Mouse (Mus musculus) liver, embryonic 15.5 days (tissue): ENCODE results near the gene Sptlc3. TPM values are rescaled to one million over a fixed set of nuclear protein-coding genes. Genes with fewer than 3 reads are reported as not detected.

Source experiments
- ATAC-seq: fragments of 200-750 bp; cut with Nextera tagmentation; 2 replicates; pipeline ENCODE4 v1.8.0; 2017; ENCODE audit warnings: moderate number of reproducible peaks, mild to moderate bottlenecking, moderate library complexity; ENCODE audit not compliant: insufficient read depth
- H3K27ac ChIP-seq: fragments of 300-500 bp; sonication (generic); replicated peaks from 2 replicates; pipeline ENCODE4 v1.5.1; 2015; ENCODE audit warnings: mild to moderate bottlenecking, inconsistent platforms
- H3K27me3 ChIP-seq: fragments of 300-500 bp; sonication (generic); 2 replicates; pipeline ENCODE4 v1.6.1; 2015; ENCODE audit warnings: mild to moderate bottlenecking, inconsistent platforms
- H3K36me3 ChIP-seq: fragments of 300-500 bp; sonication (generic); replicated peaks from 2 replicates; pipeline ENCODE4 v1.6.1; 2015; ENCODE audit warnings: moderate library complexity, mild to moderate bottlenecking, inconsistent platforms
- H3K4me1 ChIP-seq: fragments of 300-500 bp; sonication (generic); replicated peaks from 2 replicates; pipeline ENCODE4 v1.6.1; 2015; ENCODE audit warnings: inconsistent platforms
- H3K4me2 ChIP-seq: fragments of 300-500 bp; sonication (generic); 2 replicates; pipeline ENCODE4 v1.6.1; 2015; ENCODE audit warnings: moderate library complexity, mild to moderate bottlenecking, inconsistent platforms
- H3K4me3 ChIP-seq: fragments of 300-500 bp; sonication (generic); replicated peaks from 2 replicates; pipeline ENCODE4 v1.5.1; 2015; ENCODE audit warnings: mild to moderate bottlenecking, inconsistent platforms
- H3K9ac ChIP-seq: fragments of 300-500 bp; sonication (generic); 2 replicates; pipeline ENCODE4 v1.6.1; 2015; ENCODE audit warnings: moderate library complexity, mild to moderate bottlenecking, inconsistent platforms
- H3K9me3 ChIP-seq: fragments of 300-500 bp; sonication (generic); replicated peaks from 2 replicates; pipeline ENCODE4 v1.6.1; 2016; ENCODE audit warnings: inconsistent platforms
- WGBS: fragments of 180-500 bp; shearing (Covaris S2); methylation state at CpG from one replicate; pipeline ENCODE4 v1.1.7; 2015; ENCODE audit warnings: mixed read lengths; ENCODE audit not compliant: insufficient replicate concordance; 5-methylcytosine and 5-hydroxymethylcytosine counted together
- polyA plus RNA-seq: library from polyadenylated mRNA; unstranded; fragments of >200 nt; fragmentation: Nextera tagmentation; extraction: Ambion mirVana; gene quantifications from 2 replicates; pipeline ENCODE4 v1.2.1, GENCODE M21; 2015

Sptlc3 gene
- polyA plus RNA-seq, 1 experiment from 2014 or later: not detected

GRCm38 (mm10) chr2:139597229-139597628 lies 103.5 kb downstream of the Sptlc3 start:
- WGBS: 70% methylated on average over 5 of the region's 5 CpGs
- Histone ChIP-seq H3K4me2 (no peak overlapping the region), H3K9me3 (no peaks in the 10 kb centered on the region), H3K36me3 (no peaks in the 10 kb centered on the region), H3K4me1 (no peaks in the 10 kb centered on the region), H3K27me3 (no peaks in the 10 kb centered on the region), H3K9ac (no peak overlapping the region), H3K4me3 (no peak overlapping the region), H3K27ac (no peak overlapping the region)
- ATAC-seq: no peak

DNA sequence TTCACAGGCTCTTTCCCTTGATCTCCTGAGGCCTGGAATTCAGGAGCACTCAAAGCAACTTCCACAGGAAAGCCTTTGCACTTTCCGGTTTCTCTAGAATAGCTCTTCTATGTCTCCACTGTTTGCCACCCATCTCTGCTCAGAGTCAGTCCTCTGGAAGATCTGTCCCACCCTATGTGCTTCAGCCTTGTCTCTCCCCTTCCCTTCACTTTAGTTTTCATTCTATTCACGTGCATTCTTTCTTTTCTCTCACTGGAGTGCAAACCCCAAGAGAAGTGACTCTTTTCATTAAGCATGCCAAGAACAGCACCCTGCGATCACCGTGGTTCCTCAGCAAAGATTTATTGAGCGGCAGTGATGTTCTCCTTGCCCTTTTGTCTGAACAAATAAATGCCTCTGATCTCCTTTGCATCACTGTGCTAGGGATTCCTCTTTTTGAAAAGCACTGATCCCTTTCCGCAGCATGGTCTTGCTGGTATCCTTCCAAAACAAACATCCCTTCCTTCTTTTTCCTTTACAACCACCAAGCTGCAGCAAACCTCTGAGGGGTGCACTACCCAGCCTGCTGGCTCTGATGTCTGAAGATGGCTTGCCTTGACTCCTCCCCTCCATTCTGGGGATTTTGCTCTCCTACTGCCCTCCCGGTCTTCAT lies 108.0 kb downstream of the Sptlc3 start:
- 34% methylated on average over 7 of the region's 7 CpGs for WGBS
- Histone ChIP-seq H3K36me3 (no peaks in the 10 kb centered on the region), H3K9ac (no peak overlapping the region), H3K27ac (no peak overlapping the region), H3K27me3 (no peaks in the 10 kb centered on the region), H3K9me3 (no peaks in the 10 kb centered on the region), H3K4me2 (no peak overlapping the region), H3K4me1 (no peaks in the 10 kb centered on the region), H3K4me3 (no peak overlapping the region)
- ATAC-seq: no peak

DNA sequence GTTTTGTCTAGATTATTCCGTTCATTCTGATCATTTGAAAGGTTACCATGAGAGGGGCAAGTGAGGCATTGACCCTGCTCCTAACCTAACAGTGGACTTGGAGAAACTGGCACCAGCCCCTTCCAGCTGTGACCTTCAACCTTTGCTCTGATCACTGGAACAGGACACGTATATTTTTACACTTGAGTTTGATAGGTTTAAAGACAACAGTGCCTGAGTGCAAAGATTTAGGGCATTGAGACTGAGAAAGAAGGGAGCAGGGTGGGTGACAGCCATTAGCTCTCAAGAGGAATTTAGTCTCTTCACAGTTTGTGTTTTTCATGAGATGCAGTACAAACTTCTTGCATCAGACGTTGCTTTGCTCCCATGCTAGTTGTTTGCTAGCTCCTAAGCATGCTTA lies 114.5 kb downstream of the Sptlc3 start:
- no peak overlapping the region for H3K4me3 ChIP-seq
- H3K9ac ChIP-seq: no peak overlapping the region
- no peaks in the 10 kb centered on the region for H3K9me3 ChIP-seq
- H3K27me3 ChIP-seq: no peaks in the 10 kb centered on the region
- WGBS: 39% methylated on average over 3 of the region's 3 CpGs
- H3K4me2 ChIP-seq: no peak overlapping the region
- no peak for ATAC-seq
- no peaks in the 10 kb centered on the region for H3K4me1 ChIP-seq
- no peaks in the 10 kb centered on the region for H3K36me3 ChIP-seq
- H3K27ac ChIP-seq: no peak overlapping the region

- H3K4me1 ChIP-seq: no peaks in the 10 kb centered on the region
- H3K9ac ChIP-seq: no peak overlapping the region
- no peaks in the 10 kb centered on the region for H3K27me3 ChIP-seq
- H3K27ac ChIP-seq: no peak overlapping the region
- H3K36me3 ChIP-seq: no peaks in the 10 kb centered on the region
- no peak overlapping the region for H3K4me2 ChIP-seq
- H3K4me3 ChIP-seq: no peak overlapping the region
- ATAC-seq: no peak
- WGBS: 42% methylated on average over 7 of the region's 7 CpGs
- no peaks in the 10 kb centered on the region for H3K9me3 ChIP-seq
These were observed 115.1 kb downstream of the Sptlc3 start for GRCm38 (mm10) chr2:139608810-139609209.

DNA sequence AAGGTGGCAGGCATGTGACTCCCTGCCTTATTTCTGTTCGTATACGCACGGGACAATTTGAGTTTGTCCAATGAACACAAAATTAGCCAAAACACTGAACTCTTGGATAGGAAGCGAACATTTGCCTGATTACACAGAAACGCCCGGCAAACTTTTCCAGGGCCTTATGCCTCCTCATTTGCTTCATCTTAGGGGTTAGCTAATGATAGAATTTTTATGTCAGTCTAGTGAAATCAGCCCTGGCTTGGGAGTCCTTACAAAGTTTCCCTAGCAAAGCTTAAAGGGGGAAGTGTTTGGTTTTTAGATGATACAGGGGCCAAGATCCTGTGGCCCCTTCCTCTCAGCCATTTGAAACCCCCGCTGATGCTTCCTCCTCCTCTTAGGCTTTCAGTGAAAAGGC lies 115.5 kb downstream of the Sptlc3 start:
- no peak overlapping the region for H3K27ac ChIP-seq
- no peaks in the 10 kb centered on the region for H3K36me3 ChIP-seq
- ATAC-seq: no peak
- no peak overlapping the region for H3K9ac ChIP-seq
- no peaks in the 10 kb centered on the region for H3K27me3 ChIP-seq
- no peak overlapping the region for H3K4me3 ChIP-seq
- no peaks in the 10 kb centered on the region for H3K4me1 ChIP-seq
- no peak overlapping the region for H3K4me2 ChIP-seq
- WGBS: 53% methylated on average over 7 of the region's 7 CpGs
- no peaks in the 10 kb centered on the region for H3K9me3 ChIP-seq

DNA sequence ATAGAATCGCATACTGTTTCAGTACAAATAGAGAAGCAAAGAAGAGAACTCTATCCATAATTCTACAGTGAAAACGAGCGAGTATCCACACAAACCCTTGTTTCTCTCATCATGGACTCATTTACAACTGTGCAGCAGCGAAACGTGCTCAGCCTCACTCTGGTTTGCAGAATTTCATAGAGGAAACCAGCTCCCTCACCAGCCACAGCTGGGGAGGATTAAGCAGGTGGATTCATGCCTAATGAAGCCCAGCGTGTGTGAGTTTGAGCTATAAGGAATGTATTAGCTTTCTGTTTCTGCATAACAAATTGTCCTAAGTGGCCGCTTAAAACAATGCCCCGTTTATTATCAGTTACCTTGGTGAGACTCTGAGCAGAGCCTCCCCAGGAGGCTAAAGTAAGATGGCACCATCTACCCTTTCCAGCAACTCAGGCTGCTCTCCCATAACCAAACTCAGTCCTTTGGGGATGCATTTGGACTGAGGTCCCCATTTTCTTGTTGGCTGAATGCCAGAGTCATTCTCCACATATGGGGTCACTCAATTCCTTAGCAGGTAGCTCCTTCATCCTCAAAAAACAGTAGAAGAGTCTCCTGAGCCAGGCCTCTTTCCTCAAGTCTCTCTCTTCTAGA lies 116.1 kb downstream of the Sptlc3 start:
- Histone ChIP-seq H3K9me3 (no peaks in the 10 kb centered on the region), H3K27ac (no peak overlapping the region), H3K4me1 (no peaks in the 10 kb centered on the region), H3K36me3 (no peaks in the 10 kb centered on the region), H3K4me2 (no peak overlapping the region), H3K27me3 (no peaks in the 10 kb centered on the region), H3K9ac (no peak overlapping the region), H3K4me3 (no peak overlapping the region)
- WGBS: 34% methylated on average over 8 of the region's 8 CpGs
- no peak for ATAC-seq

- no peak overlapping the region for H3K9ac ChIP-seq
- H3K27ac ChIP-seq: no peak overlapping the region
- H3K36me3 ChIP-seq: no peaks in the 10 kb centered on the region
- H3K4me2 ChIP-seq: no peak overlapping the region
- 51% methylated on average over 10 of the region's 10 CpGs for WGBS
- H3K4me3 ChIP-seq: no peak overlapping the region
- no peaks in the 10 kb centered on the region for H3K9me3 ChIP-seq
- H3K4me1 ChIP-seq: no peaks in the 10 kb centered on the region
- H3K27me3 ChIP-seq: no peaks in the 10 kb centered on the region
- no peak for ATAC-seq
These were observed 118.8 kb downstream of the Sptlc3 start for GRCm38 (mm10) chr2:139612410-139613107.

DNA sequence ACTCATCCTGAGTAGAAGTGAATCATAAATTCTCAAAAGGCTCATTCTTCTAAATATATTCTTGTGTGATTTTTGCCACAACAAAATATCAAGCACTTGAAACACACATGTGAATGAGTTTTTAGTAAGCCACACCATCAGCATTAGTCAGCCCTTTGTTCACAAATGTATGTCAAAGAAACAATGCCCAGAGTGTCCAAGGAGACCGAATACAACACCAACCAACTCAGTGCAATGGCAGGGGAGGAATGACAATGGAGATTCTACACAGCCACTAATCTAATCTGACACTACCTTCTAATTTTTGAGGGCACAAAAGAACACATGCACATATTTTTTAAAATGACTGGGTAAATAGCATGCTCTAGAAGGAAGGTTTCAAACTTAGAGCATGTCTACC lies 132.8 kb downstream of the Sptlc3 start:
- H3K9ac ChIP-seq: no peak overlapping the region
- H3K4me2 ChIP-seq: no peak overlapping the region
- ATAC-seq: no peak
- H3K27me3 ChIP-seq: no peaks in the 10 kb centered on the region
- H3K27ac ChIP-seq: no peak overlapping the region
- no peak overlapping the region for H3K4me3 ChIP-seq
- no peaks in the 10 kb centered on the region for H3K9me3 ChIP-seq
- no peaks in the 10 kb centered on the region for H3K36me3 ChIP-seq
- no peaks in the 10 kb centered on the region for H3K4me1 ChIP-seq
- 38% methylated on average over 1 of the region's 1 CpGs for WGBS

DNA sequence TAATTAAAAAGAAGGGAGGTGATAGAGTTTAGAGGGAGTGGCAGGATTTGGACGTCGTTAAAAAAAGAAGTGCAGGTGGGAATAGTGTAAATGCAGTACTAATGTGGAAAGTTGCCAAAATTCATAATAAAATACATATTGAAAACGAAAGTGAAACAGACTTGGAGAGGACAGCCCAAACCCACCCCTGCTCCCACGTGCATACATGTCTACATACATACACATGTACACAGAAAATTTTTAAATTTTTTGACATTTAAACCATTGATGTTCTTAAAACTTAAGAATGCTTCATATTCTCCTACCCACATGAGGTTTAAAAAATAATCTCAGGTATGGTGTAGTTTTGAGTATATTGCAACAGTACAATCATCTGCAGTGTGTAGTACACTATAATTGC lies 135.0 kb downstream of the Sptlc3 start:
- ATAC-seq: no peak
- Histone ChIP-seq H3K27me3 (no peaks in the 10 kb centered on the region), H3K4me1 (no peaks in the 10 kb centered on the region), H3K4me2 (no peak overlapping the region), H3K9me3 (no peaks in the 10 kb centered on the region), H3K4me3 (no peak overlapping the region), H3K9ac (no peak overlapping the region), H3K27ac (no peak overlapping the region), H3K36me3 (no peaks in the 10 kb centered on the region)
- WGBS: 59% methylated on average over 4 of the region's 4 CpGs

DNA sequence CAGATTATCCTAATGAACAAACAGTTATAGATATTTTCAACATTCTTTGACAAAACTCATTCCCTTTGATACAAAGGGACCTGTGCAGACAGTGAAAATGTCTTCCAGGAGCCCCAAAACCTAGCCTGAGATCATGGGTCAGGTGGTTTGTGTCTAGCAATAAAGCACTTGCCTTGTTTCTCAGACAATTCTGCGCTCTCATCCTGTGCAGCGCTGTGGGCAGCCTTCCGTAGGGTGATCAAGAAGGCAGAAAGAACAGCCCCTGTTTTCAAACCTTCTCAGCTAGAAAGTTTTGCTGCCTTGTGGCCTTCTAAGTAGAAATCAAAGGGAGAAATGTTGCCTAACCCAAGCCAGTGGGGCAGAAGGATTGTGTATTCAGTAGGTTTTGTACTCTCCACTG lies 135.9 kb downstream of the Sptlc3 start:
- 77% methylated on average over 3 of the region's 3 CpGs for WGBS
- no peak overlapping the region for H3K4me2 ChIP-seq
- no peaks in the 10 kb centered on the region for H3K9me3 ChIP-seq
- H3K36me3 ChIP-seq: no peaks in the 10 kb centered on the region
- no peak overlapping the region for H3K4me3 ChIP-seq
- H3K27me3 ChIP-seq: no peaks in the 10 kb centered on the region
- H3K27ac ChIP-seq: no peak overlapping the region
- ATAC-seq: no peak
- no peak overlapping the region for H3K9ac ChIP-seq
- H3K4me1 ChIP-seq: no peaks in the 10 kb centered on the region

- ATAC-seq: no peak
- Histone ChIP-seq H3K4me2 (no peak overlapping the region), H3K27me3 (no peaks in the 10 kb centered on the region), H3K9ac (no peak overlapping the region), H3K4me1 (no peaks in the 10 kb centered on the region), H3K9me3 (no peaks in the 10 kb centered on the region), H3K36me3 (no peaks in the 10 kb centered on the region), H3K4me3 (no peak overlapping the region), H3K27ac (no peak overlapping the region)
- 57% methylated on average over 4 of the region's 4 CpGs for WGBS
These were observed 140.8 kb downstream of the Sptlc3 start for GRCm38 (mm10) chr2:139634506-139634905.
